8 mouse cellular contexts compared by ENCODE assay signal in genomic region chrX:101429142-101429949, GRCm38 (mm10). TPM values are rescaled to one million over a fixed set of nuclear protein-coding genes. Genes with fewer than 3 reads are reported as not detected.
DNase-seq lines count a peak whose midpoint lies in the region; ATAC-seq and TF ChIP-seq lines count a peak whose summit lies in the region.

Nono (plus strand) TSS chrX:101429318.

- DNase-seq in 3T3-L1 (ENCODE audit: low read depth, low spot score) = peak; percentile 97
- peak in 1 of 2 experiments; percentile 66 for DNase-seq in adrenal gland, postnatal 4 days (ENCODE audit: low spot score in 2 of 2)
- peak; percentile 98 for DNase-seq in embryonic facial prominence, embryonic 14.5 days (ENCODE audit: low spot score)
- peak; percentile 77 to 89 for DNase-seq in heart, adult 2 months
- DNase-seq in kidney, adult 8-10 months = peak; percentile 82 to 91
- peak; percentile 55 to 82 for DNase-seq in spleen, postnatal 10 days (ENCODE audit: low spot score in 2 of 2)

- no peaks in the 10 kb centered on the region for H3K79me2 ChIP-seq in heart, adult 2 months (replicated peaks; ENCODE audit: control insufficient read depth, insufficient read depth, low read length)

- 0 out of 2 replicates have a peak, but pooled peaks have one; percentile 30 for TF ChIP-seq EP300 in heart, adult 2 months (IDR thresholded peaks at IDR 0.05; ENCODE audit: insufficient read depth, low read depth, low read length)

- H3K4me2 ChIP-seq in embryonic facial prominence, embryonic 14.5 days (ENCODE audit: low read depth, low read length) = peak within 1 kb of the TSS; percentile 54
- H3K4me2 ChIP-seq in limb, embryonic 13.5 days (replicated peaks) = peak within 1 kb of the TSS; percentile 60
- peak within 1 kb of the TSS; percentile 58 for H3K4me2 ChIP-seq in midbrain, embryonic 16.5 days (ENCODE audit: low read length)

- no peaks in the 10 kb centered on the region for H3K9me3 ChIP-seq in embryonic facial prominence, embryonic 14.5 days (ENCODE audit: control insufficient read depth, low read length)
- H3K9me3 ChIP-seq in limb, embryonic 13.5 days = no peaks in the 10 kb centered on the region
- no peaks in the 10 kb centered on the region for H3K9me3 ChIP-seq in midbrain, embryonic 16.5 days (replicated peaks; ENCODE audit: control insufficient read depth, low read length, poor library complexity, severe bottlenecking)

- TF ChIP-seq CTCF in heart, adult 2 months (IDR thresholded peaks at IDR 0.05) = peak; percentile 34

- peak within 1 kb of the TSS; percentile 97 for H3K27ac ChIP-seq in embryonic facial prominence, embryonic 14.5 days (replicated peaks; ENCODE audit: low read depth, low read length)
- H3K27ac ChIP-seq in heart, adult 2 months = peak within 1 kb of the TSS; percentile 92
- H3K27ac ChIP-seq in limb, embryonic 13.5 days = peak within 1 kb of the TSS; percentile 96
- H3K27ac ChIP-seq in midbrain, embryonic 16.5 days (ENCODE audit: low read length) = peak within 1 kb of the TSS; percentile 91

- intact Hi-C loops in heart, adult 2 months (cut with DNase I) = no loop called here

- ATAC-seq in embryonic facial prominence, embryonic 14.5 days (ENCODE audit: low read depth) = peak; percentile 96
- peak; percentile 97 for ATAC-seq in limb, embryonic 13.5 days (ENCODE audit: low FRiP score, low read depth)
- ATAC-seq in midbrain, embryonic 16.5 days = peak; percentile 97

- no peaks in the 10 kb centered on the region for H3K4me1 ChIP-seq in embryonic facial prominence, embryonic 14.5 days (ENCODE audit: control insufficient read depth, insufficient read depth, low read length)
- no peaks in the 10 kb centered on the region; the same call in 1 of the 2 replicates for H3K4me1 ChIP-seq in heart, adult 2 months (ENCODE audit: control insufficient read depth, insufficient read depth, low read length)
- no peaks in the 10 kb centered on the region for H3K4me1 ChIP-seq in limb, embryonic 13.5 days
- H3K4me1 ChIP-seq in midbrain, embryonic 16.5 days (ENCODE audit: control insufficient read depth, insufficient read depth, low read length) = peaks cover 11% of the 10 kb centered on the region; the same call in 1 of the 2 replicates

- WGBS in embryonic facial prominence, embryonic 14.5 days = 23% methylated on average over 31 of the region's 51 CpGs
- WGBS in heart, adult 2 months = 18% methylated on average over 51 of the region's 51 CpGs
- 12% methylated on average over 51 of the region's 51 CpGs for WGBS in limb, embryonic 13.5 days
- 20% methylated on average over 49 of the region's 51 CpGs for WGBS in midbrain, embryonic 16.5 days

- H3K36me3 ChIP-seq in embryonic facial prominence, embryonic 14.5 days (ENCODE audit: control insufficient read depth, insufficient read depth, low read length) = peaks cover 14% of the 10 kb centered on the region; the same call in 1 of the 2 replicates
- H3K36me3 ChIP-seq in heart, adult 2 months (ENCODE audit: control insufficient read depth, insufficient read depth, low read length) = peaks cover 2% of the 10 kb centered on the region
- H3K36me3 ChIP-seq in limb, embryonic 13.5 days = peaks cover 8% of the 10 kb centered on the region; the same call in 1 of the 2 replicates
- H3K36me3 ChIP-seq in midbrain, embryonic 16.5 days (ENCODE audit: control insufficient read depth, insufficient read depth, low read length) = no peaks in the 10 kb centered on the region

- peak within 1 kb of the TSS; percentile 89 for H3K9ac ChIP-seq in embryonic facial prominence, embryonic 14.5 days (ENCODE audit: low read depth, low read length)
- peak within 1 kb of the TSS; percentile 88 for H3K9ac ChIP-seq in heart, adult 2 months (ENCODE audit: low read depth, low read length)
- peak within 1 kb of the TSS; percentile 87 for H3K9ac ChIP-seq in limb, embryonic 13.5 days
- peak within 1 kb of the TSS; percentile 79 for H3K9ac ChIP-seq in midbrain, embryonic 16.5 days (ENCODE audit: low read depth, low read length)

- H3K27me3 ChIP-seq in embryonic facial prominence, embryonic 14.5 days (replicated peaks; ENCODE audit: control insufficient read depth, insufficient read depth, low read length) = no peaks in the 10 kb centered on the region; the same call in 1 of the 2 replicates
- H3K27me3 ChIP-seq in heart, adult 2 months (ENCODE audit: control insufficient read depth, insufficient read depth, low read length) = no peaks in the 10 kb centered on the region
- H3K27me3 ChIP-seq in limb, embryonic 13.5 days = peaks cover 4% of the 10 kb centered on the region; the same call in 1 of the 2 replicates
- H3K27me3 ChIP-seq in midbrain, embryonic 16.5 days (ENCODE audit: control insufficient read depth, insufficient read depth, low read depth, low read length) = no peaks in the 10 kb centered on the region

- TF ChIP-seq POLR2A in heart, adult 2 months (IDR thresholded peaks at IDR 0.05; ENCODE audit: insufficient read depth, low read depth, low read length) = peak; percentile 82

- H3K4me3 ChIP-seq in embryonic facial prominence, embryonic 14.5 days (ENCODE audit: low read depth, low read length) = peak within 1 kb of the TSS; percentile 66
- H3K4me3 ChIP-seq in heart, adult 2 months = peak within 1 kb of the TSS; percentile 70
- H3K4me3 ChIP-seq in limb, embryonic 13.5 days = peak within 1 kb of the TSS; percentile 65
- H3K4me3 ChIP-seq in midbrain, embryonic 16.5 days (ENCODE audit: low read depth, low read length) = peak within 1 kb of the TSS; percentile 66

RNA-seq across cellular contexts. Expression of gene Nono, which starts in this region (rescaled TPM):
- 100 to 1,000 TPM; 287 to 290 TPM for total RNA-seq in adrenal gland, postnatal 4 days (2021)
- 328 and 365 TPM in 2 replicates for polyA plus RNA-seq in embryonic facial prominence, embryonic 14.5 days (2014; fragmentation: Nextera tagmentation; extraction: Ambion mirVana)
- total RNA-seq in heart, adult 2 months (2021) = 10 to 100 TPM; 57.6 to 70.9 TPM
- polyA plus RNA-seq in heart, adult 2 months (2012; rRNA removed) = 46.7 and 83.4 TPM in 2 replicates
- 491 and 506 TPM in 2 replicates for polyA plus RNA-seq in limb, embryonic 13.5 days (2015; fragmentation: Nextera tagmentation; extraction: Ambion mirVana)
- 292 and 324 TPM in 2 replicates for polyA plus RNA-seq in midbrain, embryonic 16.5 days (2015; fragmentation: Nextera tagmentation; extraction: Ambion mirVana)
